Mouse (Mus musculus): ENCODE measurements around the gene Dpm1. TPM values are rescaled to one million over a fixed set of nuclear protein-coding genes. Genes with fewer than 3 reads are reported as not detected.

Dpm1 gene
- total RNA-seq, 1 experiment from 2014 or later = 36.0 TPM

DNA sequence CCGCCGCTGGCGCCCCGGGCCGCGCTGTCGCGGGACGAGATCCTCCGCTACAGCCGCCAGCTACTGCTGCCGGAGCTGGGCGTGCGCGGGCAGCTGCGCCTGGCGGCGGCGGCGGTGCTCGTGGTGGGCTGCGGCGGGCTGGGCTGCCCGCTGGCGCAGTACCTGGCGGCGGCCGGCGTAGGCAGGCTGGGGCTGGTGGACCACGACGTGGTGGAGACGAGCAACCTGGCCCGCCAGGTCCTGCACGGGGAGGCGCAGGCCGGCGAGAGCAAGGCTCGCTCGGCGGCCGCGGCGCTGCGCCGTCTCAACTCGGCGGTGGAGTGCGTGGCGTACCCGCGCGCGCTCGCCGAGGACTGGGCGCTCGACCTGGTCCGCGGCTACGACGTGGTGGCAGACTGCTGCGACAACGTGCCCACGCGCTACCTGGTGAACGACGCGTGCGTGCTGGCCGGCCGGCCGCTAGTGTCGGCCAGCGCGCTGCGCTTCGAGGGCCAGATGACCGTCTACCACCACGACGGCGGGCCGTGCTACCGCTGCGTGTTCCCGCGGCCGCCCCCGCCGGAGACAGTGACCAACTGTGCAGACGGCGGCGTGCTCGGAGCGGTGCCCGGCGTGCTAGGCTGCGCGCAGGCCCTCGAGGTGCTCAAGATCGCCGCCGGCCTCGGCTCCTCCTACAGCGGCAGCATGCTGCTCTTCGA is 531 bp upstream of the Dpm1 start:
- ATAC-seq (ENCODE audit: extremely low read depth, insufficient number of reproducible peaks, low FRiP score, poor library complexity, severe bottlenecking) = no peak

DNA sequence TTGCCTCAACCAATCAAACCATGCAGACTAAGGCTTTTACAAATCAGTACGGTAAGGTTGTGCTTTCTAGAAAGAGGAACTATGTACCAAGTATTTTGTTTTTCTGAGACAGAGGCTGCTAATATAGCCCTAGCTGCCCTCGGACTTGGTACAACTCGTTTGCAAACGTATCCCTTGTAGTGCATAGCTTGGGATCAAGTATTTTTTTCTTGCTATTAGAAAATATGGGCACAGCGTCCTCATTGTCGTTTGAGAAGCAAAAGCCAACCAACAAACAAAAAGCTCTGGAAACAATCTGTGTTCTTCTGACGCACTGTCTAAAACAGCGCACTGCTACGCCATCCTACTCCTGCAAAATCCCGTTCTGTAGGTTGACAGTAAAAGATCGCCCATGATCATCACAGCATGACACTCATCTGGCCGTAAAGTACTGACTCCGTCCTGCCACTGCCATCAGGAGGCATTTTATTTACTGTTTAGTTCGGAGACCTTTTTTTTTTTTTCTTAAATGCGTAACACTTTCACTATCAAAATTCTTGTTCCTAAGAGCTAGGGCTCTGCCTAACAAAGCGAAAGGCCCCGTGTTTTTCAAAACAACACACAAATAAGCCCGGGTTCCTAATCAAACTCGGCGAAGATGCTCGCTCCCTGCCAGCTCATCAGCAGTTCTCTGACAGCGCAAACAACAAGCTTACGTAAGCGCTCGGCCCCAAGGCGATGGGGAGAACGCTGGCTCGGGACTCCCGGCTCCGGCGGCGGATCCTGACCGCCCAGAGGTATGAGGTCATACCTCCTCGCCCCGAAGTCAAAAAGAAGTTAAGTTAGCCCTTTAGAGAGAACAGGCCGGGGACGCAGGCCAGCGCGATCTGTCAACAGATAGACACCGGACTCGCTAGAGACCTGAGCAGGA is 1.0 kb downstream of the Dpm1 start:
- no peak for ATAC-seq (ENCODE audit: extremely low read depth, insufficient number of reproducible peaks, low FRiP score, poor library complexity, severe bottlenecking)

DNA sequence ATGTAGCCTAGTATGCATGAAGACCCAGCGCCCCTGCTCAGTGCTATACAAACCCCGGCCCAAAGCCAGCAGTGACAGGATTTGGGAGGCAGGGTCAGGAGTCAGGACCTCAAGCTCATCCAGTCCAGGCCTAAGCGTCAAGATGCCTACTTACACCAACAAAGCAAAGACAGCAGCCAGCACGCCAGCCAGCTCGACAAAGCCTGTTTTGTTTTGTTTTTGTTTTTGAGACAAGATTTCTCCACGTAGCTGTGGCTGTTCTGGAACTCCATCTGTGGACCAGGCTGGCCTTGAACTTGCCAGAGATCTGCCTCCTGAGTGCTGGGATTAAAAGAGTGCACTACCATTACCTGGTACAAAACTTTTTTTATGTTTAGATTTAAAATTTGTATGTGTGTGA is 7.1 kb downstream of the Dpm1 start:
- ATAC-seq (ENCODE audit: extremely low read depth, insufficient number of reproducible peaks, low FRiP score, poor library complexity, severe bottlenecking) = no peak

DNA sequence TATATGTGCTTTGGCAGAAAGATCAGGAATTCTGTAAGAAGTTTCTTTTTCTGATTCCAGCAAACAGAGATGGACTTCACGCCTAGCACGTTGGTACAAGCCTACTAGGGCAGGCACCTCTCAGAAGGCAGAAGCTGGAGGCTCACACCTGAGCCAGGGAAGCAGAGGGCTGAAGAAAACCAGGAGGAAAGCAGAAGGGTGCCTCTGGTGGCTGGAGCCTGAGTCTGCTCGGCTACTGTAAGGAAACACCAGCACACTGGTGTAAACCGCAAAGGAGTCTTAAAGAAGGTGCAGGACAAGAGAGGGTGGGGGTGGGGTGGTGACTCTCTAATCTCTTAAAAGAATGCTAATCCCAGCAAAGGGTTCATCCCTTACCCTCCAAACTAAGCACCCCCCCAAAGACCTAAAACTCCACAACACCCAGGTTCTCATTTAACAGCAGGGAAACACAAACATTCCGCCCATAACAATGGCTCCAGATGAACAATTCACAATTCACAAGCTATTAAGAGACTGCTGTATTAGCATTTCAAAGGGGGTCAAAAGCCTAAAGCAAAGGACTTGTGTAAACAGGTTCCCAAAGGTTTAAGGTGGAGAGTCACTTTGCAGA is 16.5 kb downstream of the Dpm1 start:
- ATAC-seq (ENCODE audit: extremely low read depth, insufficient number of reproducible peaks, low FRiP score, poor library complexity, severe bottlenecking) = no peak

DNA sequence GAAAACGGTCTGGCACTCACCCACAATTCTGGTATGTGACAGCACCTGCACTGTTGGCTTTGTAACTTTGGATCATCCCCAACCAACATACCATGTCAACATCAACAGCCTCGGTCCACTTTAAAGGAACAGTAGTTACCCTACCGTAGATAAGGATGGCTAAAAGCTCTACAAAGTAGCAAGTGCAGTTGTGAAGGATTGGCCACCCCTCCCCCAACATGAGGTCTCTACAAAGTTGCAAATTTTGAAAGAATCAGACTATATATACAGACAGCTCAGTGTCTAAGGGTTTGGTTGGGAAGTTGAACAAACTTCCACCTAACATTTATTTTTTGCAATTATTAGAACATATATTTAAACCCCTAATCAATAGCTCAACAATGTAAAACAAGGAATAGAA is 22.5 kb downstream of the Dpm1 start:
- ATAC-seq (ENCODE audit: extremely low read depth, insufficient number of reproducible peaks, low FRiP score, poor library complexity, severe bottlenecking) = no peak

DNA sequence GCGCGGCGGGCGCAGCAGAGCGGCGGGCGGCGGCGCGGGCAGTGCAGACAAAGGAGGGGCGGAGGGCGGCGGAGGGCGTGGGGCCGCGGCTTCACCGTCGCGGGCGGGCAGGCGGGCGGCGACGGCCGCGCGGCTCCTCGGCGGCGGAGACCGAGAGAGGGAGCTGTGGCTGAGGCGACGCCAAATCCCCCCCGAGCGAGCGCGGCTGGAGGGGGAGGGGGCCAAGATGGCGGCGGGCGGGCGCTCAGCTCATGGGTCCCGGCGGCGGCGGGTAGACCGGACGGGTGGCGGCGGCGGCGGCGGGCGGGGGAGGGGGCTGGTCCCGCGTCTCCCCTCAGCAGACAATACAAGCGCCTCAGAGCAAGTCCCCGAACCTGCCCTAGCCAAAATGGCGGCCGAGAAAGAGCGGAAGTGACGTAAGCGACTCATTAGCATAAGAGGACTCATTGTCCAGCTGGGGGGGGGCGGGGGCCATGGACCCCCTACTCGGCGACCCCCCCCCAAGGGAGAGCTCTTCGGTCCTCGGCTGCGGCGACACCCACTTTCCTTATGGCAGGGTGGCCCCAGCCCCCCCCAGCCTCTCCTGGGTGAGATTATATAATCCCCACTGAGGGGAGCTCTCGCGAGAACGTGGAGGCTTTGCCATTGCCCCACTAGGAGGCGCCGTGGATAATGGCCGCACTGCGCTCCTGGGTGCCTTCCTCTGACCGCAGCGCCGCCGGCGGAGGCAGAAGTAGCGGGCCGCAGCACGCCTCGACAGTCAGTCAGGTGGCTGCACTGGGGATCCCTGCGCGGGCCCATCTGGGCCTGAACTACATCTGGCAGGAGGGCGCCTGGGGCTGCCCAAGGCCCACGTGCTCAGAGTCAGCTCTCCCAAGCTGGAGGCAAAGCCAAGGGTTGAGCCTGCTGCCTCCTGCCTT is 23.4 kb downstream of the Dpm1 start, which contains the start of gene Adnp:
Gene Adnp (minus strand): TSS at position 388 of the 920 bp plus-strand sequence.
- ATAC-seq (ENCODE audit: extremely low read depth, insufficient number of reproducible peaks, low FRiP score, poor library complexity, severe bottlenecking) = peak; percentile 89

DNA sequence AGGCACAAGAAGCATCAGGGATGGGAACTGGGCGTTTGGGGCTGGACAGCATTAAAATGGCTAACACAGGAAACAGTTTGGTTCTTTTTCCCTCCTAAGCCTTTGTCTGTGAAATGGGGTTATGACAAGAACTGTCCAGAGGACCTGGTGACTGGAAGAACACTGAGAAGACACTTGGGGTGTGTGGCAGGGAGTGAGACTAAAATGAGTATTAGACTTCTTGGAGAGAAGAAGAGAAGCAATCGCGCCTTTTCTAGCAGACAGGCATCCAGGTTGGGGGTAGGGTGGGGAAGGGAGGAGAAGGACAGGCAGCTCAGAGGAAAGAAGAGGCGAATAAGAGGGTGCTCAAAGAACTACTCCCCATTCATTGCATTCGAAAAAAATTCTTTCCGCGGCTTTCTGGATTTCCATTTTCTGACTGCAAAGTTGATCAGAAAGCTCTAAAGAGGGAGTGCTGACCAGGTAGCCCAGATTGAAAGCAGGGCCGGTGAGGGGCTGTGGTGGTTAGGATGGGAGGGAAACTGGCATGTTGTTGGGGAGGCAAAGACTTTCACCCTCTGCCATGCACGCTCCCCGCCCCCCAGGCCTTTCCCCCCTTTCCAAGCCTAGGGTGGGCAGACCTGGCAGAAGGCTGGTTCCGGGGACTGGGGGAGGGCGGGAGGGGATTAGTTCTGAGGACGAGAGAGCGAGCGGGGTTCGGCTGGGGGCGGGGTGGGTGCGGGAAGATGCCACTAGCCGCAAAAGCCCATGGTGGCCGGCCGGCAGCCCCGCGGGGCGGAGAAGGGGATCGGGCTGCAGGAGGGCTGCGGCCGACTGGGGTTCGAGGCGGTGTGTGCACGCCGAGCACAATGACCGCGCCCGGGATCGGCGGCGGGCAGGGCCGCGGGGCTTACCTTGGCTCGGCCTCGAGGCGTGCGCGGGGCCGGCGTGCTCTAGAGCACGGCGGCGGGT is 24.4 kb downstream of the Dpm1 start:
- no peak for ATAC-seq (ENCODE audit: extremely low read depth, insufficient number of reproducible peaks, low FRiP score, poor library complexity, severe bottlenecking)

DNA sequence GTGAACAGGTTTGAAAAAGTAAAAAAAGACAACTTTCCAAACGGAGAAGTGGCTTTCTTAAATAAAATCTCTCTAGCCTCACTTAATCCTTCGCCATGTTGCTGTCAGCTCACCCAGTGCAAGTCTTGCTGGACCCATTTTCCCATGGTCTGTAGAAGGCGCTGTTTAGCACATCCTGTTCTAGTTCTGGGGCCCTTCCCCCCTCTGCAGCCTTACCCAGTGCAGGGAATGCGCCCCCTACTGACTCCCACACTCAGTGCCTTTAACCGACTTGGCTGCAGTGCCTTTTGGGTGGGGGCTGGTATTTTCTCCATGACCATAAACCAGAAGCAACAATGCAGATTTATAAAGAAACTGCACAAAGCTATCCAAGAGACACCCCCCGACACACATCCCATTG is 25.1 kb downstream of the Dpm1 start:
- peak; percentile 75 for ATAC-seq (ENCODE audit: extremely low read depth, insufficient number of reproducible peaks, low FRiP score, poor library complexity, severe bottlenecking)

DNA sequence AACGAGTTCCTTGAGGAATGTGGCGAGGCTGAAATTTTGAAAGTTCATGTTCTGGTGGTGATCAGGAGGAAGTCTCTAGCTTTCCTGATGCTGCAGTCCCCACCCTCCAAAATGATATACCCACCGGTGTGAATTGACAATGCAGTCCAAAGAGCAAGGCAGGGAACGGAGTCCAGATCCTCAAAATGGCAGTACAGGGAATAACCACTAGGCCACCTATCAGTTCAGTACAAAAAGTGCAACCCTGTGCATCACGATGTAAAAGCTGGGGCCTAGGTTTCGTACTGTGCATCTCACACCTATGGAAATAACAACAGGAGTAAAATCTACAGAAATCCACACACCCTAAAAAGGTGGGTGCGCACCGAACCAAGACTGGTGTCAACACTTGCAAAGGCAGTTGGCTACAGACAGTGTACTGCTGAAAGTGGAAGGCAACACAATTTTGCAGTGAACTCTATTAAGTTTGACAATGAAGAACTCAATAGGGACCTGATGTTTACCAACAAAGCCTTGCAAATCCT is 25.9 kb downstream of the Dpm1 start:
- ATAC-seq (ENCODE audit: extremely low read depth, insufficient number of reproducible peaks, low FRiP score, poor library complexity, severe bottlenecking) = no peak

DNA sequence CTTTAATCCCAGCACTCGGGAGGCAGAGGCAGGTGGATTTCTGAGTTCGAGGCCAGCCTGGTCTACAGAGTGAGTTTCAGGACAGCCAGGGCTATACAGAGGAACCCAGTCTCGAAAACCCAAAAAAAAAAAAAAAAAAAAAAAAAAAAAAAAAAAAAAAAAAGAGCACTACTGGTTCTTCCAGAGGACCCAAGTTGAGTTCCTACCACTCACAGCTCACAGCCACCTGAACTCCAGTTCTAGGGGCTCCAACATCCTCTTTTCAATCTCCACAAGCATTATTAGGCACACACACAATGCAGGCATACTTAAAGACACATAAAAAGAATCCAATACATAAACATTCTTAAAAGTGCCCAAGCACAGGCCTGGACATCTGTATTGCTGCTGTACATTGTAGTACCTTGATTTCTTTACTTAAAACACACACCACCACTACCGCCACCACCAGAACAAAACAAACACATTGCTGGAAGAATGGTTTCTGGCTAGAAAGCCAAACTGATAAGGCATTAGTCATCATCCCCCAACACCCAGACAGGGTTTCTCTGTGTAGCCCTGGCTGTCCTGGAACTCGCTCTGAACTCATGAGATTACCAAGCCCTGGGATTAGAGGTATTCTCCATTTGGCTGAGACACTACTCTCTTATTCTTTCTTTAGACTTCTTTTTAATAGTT is 30.2 kb downstream of the Dpm1 start:
- ATAC-seq (ENCODE audit: extremely low read depth, insufficient number of reproducible peaks, low FRiP score, poor library complexity, severe bottlenecking) = no peak

DNA sequence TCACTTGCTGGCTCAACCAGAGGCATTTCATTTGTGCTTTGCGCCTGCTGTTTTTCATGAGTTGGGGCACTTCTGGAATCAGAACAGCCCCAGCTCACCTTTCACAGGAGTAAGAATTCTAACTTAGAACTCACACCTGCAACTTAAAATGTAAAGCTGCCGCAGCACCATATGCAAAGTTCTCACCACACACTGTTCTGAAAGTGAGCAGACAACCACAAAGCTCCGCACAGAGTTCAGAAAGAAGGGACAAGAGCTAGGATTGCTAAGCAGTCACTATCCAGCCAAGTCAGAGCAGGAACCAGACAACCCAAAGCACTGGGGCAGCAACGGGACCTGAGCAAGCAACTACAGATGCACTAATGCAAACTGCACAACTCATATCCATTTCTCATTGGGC is 30.9 kb downstream of the Dpm1 start:
- no peak for ATAC-seq (ENCODE audit: extremely low read depth, insufficient number of reproducible peaks, low FRiP score, poor library complexity, severe bottlenecking)

DNA sequence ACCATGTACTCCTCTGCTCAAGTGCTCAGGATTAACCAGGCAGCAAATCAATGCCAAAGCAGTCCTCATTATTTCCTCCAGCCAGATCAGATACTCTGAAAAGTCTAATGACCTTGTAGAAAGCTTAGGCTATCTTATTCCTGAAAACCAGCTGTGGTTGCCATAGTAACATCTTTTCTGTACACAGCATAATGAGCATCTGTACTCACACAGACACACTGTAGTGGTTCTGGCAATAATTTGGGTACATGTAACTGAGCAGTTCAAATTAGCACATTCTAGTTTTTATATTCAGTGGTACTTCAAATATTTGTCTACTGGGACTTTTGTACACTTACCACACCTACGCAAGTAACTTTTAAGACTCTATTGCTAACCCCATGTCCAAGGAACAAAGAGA is 32.0 kb downstream of the Dpm1 start:
- ATAC-seq (ENCODE audit: extremely low read depth, insufficient number of reproducible peaks, low FRiP score, poor library complexity, severe bottlenecking) = no peak

DNA sequence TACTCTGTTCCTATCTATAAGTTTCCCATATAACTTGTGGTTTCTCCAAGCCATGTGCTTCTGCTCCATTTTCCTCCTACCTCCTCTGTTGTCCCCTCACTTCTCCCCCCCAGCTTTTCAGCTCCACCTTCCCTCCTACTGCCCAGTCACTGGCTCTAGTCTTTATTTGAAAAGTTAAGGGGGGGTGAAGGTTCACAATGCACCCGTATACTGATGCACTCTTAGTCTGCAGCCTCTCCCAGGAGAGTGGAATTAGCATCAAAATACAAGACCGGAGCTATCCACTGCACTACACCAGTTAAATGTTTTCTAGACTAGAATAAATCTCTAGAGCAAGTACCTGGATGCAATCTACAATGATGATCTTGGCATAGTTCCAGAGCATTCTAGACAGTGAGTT is 34.7 kb downstream of the Dpm1 start:
- ATAC-seq (ENCODE audit: extremely low read depth, insufficient number of reproducible peaks, low FRiP score, poor library complexity, severe bottlenecking) = no peak

DNA sequence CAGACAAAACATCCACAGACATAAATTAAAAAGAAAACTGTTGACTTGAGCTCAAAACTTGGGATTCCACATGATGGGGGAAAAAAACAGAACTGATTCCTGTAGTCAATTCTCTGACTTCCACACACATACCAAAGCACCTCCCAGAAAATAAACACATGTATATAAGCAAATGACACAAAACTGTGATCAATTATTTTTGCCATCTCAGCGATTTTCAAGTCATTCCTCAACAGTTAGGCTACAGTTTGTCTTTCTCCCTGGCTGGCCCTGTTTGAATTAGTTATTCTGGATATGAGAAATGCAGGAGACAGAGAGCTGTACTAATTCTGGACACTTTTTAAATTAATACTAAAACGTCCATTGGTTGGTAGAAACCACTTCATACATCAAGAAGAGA is 36.7 kb downstream of the Dpm1 start:
- no peak for ATAC-seq (ENCODE audit: extremely low read depth, insufficient number of reproducible peaks, low FRiP score, poor library complexity, severe bottlenecking)

DNA sequence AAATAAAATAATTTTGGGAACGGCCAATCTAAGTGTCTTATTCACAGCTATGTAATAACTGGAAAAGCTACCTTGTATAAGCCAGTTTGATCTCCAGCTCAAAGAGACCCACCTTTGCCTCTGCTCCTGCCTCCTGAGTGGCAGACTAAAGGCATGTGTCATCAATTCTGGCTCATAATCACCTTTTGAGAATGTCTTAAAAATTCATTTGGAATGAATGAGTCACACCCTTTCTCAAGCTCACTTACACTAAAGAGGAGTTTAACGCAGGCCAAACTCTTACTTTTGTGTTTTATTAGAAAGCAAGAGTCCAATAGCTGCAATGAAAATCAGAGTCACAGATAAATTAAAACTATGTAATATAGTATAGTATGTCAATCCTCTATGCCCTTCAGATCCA is 38.5 kb downstream of the Dpm1 start:
- no peak for ATAC-seq (ENCODE audit: extremely low read depth, insufficient number of reproducible peaks, low FRiP score, poor library complexity, severe bottlenecking)

DNA sequence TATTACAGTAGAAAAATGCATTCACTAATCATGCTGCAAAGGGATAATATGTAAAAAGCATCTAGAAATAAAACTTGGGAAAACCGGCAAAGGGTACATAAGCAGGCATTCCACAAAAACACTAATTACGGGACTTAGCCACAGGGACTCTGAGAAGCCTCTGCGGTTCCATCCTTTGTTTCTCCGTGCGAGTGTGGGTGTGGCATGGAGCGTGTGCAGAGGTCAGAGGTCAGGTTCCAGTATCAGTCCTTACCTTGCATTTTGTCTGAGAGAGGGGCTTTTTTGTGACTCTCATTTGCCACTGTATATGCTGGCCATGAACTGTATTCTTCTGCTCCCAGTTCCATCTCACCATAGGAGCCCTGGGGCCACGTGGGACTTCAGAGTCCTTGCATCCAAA is 54.4 kb downstream of the Dpm1 start:
- no peak for ATAC-seq (ENCODE audit: extremely low read depth, insufficient number of reproducible peaks, low FRiP score, poor library complexity, severe bottlenecking)

DNA sequence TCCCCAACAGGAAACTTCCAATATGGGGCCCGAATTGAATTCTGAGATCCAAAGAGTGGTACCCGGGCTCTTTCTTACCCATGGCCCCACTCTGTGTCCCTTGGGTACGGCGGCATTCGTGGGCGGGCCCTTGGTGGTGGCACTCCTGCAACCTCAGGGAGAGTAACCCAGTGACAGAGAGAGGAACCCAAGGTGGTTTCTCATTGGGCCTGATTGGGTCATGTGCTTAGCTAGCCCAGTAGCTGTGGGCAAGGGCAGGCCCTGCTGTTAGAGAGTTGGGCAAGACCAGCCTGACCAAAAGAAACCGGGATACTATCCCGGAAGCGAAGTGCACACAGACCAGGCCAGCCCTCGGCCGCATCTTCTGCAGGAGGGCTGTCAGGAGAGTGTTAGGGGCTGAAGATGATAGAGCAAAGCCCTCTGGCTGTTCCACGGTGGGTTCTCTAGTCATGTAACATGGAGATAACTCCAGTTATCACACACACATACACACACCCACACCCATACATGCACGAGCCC is 60.2 kb downstream of the Dpm1 start:
- peak; percentile 93 for ATAC-seq (ENCODE audit: extremely low read depth, insufficient number of reproducible peaks, low FRiP score, poor library complexity, severe bottlenecking)

All from neutrophil, adult 5-6 weeks (primary cell).